Mouse (Mus musculus): ENCODE results near the gene Alkbh2. TPM values are rescaled to one million over a fixed set of nuclear protein-coding genes. Genes with fewer than 3 reads are reported as not detected.

The Alkbh2 gene
- 10 to 100 TPM; 16.8 to 20.8 TPM for polyA plus RNA-seq (2017; shearing (Covaris generic))

GRCm38 (mm10) chr5:114127374-114128349 lies at the start of gene Alkbh2:
Alkbh2 (minus strand) TSS chr5:114128218.

GRCm38 (mm10) chr5:114146028-114146888 lies 18.2 kb upstream of the Alkbh2 start, which contains the start of gene Acacb:
Acacb (plus strand) TSS chr5:114146535.

GRCm38 (mm10) chr5:114130211-114130605 lies 2.2 kb upstream of the Alkbh2 start, which contains the start of gene Ung:
Ung (plus strand) TSS chr5:114130386.

GRCm38 (mm10) chr5:114091057-114091807 lies 36.8 kb downstream of the Alkbh2 start, which contains the start of gene Svop:
Svop (minus strand) TSS chr5:114091570.

Other genes with a start within 250 kb of the Alkbh2 start
- gene Coro1c, start 219.5 kb downstream of the Alkbh2 start, polyA plus RNA-seq (2017; shearing (Covaris generic)): 100 to 1,000 TPM in 1 of 2 experiments, 10 to 100 TPM in 1; 73.1 to 104 TPM
- gene Ssh1, start 134.3 kb downstream of the Alkbh2 start, polyA plus RNA-seq (2017; shearing (Covaris generic)): 10 to 100 TPM; 45.0 to 47.2 TPM
- 1 to 10 TPM in 1 of 2 experiments, under 1 TPM in 1; 0.63 to 2.8 TPM for gene Dao, start 124.5 kb downstream of the Alkbh2 start, polyA plus RNA-seq (2017; shearing (Covaris generic))
- gene Usp30, start 62.8 kb downstream of the Alkbh2 start, polyA plus RNA-seq (2017; shearing (Covaris generic)): 10 to 100 TPM in 1 of 2 experiments, 1 to 10 TPM in 1; 7.2 to 11.8 TPM
- gene Svop, start 36.6 kb downstream of the Alkbh2 start, polyA plus RNA-seq (2017; shearing (Covaris generic)): 1 to 10 TPM in 1 of 2 experiments, under 1 TPM in 1; 0.52 to 1.3 TPM
- gene Ung, start 2.2 kb upstream of the Alkbh2 start, polyA plus RNA-seq (2017; shearing (Covaris generic)): 1 to 10 TPM; 2.5 to 5.5 TPM
- gene Acacb, start 18.3 kb upstream of the Alkbh2 start, polyA plus RNA-seq (2017; shearing (Covaris generic)): 1 to 10 TPM in 1 of 2 experiments, under 1 TPM in 1; 0.95 to 1.2 TPM
- gene Foxn4, start 145.6 kb upstream of the Alkbh2 start, polyA plus RNA-seq (2017; shearing (Covaris generic)): not detected
- 1 to 10 TPM; 5.1 to 6.0 TPM for gene Myo1h, start 160.9 kb upstream of the Alkbh2 start, polyA plus RNA-seq (2017; shearing (Covaris generic))

Data from inflammation-experienced regulatory T-cells (primary cell).